7 mouse cellular contexts compared by ENCODE assay signal in the genomic region with DNA sequence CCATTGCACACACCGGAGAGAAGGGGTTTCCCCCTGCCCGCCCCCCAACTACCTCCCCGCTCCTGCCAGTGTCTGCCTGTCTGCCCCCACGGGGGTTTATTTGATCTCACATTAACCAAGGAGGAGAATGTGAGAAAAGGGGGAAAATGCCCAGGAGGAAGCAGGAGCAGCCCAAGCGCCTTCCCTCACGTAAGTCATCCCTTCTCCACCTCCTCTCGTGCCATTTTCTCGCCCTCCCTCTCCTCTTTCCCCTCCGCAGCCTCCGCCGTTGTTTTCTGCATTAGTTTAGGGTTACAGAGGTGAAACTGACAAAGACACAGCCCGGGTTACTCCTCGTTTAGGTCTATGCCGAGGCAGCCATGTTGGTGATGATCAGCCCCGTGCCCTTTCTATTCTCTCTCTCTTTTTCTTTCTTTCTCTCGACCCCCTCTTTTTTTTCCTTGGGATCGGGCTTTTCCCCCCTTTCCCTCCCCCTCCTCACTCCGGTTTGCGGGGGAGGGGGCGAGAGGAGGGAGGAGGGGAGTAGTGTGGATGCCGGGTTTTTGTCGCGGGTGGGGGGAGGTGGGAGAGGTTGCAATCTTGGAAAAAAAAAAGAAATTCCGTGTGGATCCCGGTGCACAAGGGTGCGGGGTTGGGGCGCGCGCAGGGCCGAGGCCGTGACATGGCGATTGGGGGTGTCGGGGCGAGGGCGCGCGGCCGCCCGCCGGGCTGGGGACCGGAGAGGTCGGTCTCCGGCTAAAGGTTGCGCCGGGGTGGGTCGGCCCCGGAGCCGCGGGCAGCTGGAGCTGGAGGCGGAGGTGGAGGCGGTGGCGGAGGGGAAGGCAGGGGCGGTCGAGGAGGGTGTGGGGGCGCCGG. TPM values are rescaled to one million over a fixed set of nuclear protein-coding genes. Genes with fewer than 3 reads are reported as not detected.
DNase-seq lines count a peak whose midpoint lies in the region; ATAC-seq lines count a peak whose summit lies in the region.

No protein-coding gene starts in this region.

- no peaks in the 10 kb centered on the region for H3K36me3 ChIP-seq in intestine, embryonic 15.5 days
- no peaks in the 10 kb centered on the region for H3K36me3 ChIP-seq in midbrain, embryonic 15.5 days (replicated peaks)

- no peaks in the 10 kb centered on the region for H3K9me3 ChIP-seq in intestine, embryonic 15.5 days
- H3K9me3 ChIP-seq in midbrain, embryonic 15.5 days = no peaks in the 10 kb centered on the region

- WGBS in intestine, embryonic 15.5 days = under 1% methylated on average over 44 of the region's 56 CpGs
- under 1% methylated on average over 40 of the region's 56 CpGs for WGBS in midbrain, embryonic 15.5 days

- peak overlapping the region; percentile 77 for H3K4me2 ChIP-seq in intestine, embryonic 15.5 days (replicated peaks)
- peak overlapping the region; percentile 82 for H3K4me2 ChIP-seq in midbrain, embryonic 15.5 days

- peaks cover 19% of the 10 kb centered on the region; the same call in 1 of the 2 replicates for H3K4me1 ChIP-seq in intestine, embryonic 15.5 days (replicated peaks)
- peaks cover 31% of the 10 kb centered on the region for H3K4me1 ChIP-seq in midbrain, embryonic 15.5 days

- intact Hi-C loops in gastrocnemius, postnatal 36 days (cut with DNase I) = no loop called here
- intact Hi-C loops in left cerebral cortex, postnatal 36 days (cut with DNase I) = loop anchor here (2.0 to 5.0 kb wide), 3 partner anchors 86 to 264 kb away; a partner anchor contains a TSS

- peak overlapping the region; percentile 99 for H3K9ac ChIP-seq in intestine, embryonic 15.5 days
- peak overlapping the region; percentile 84 for H3K9ac ChIP-seq in midbrain, embryonic 15.5 days

- peak overlapping the region; percentile 100 for H3K27ac ChIP-seq in intestine, embryonic 15.5 days
- H3K27ac ChIP-seq in midbrain, embryonic 15.5 days = peak overlapping the region; percentile 96

- peak; percentile 41 for ATAC-seq in intestine, embryonic 15.5 days
- peak; percentile 50 for ATAC-seq in midbrain, embryonic 15.5 days (replicated peaks)

- DNase-seq in adrenal gland, adult (ENCODE audit: inconsistent age in 2 of 2, low spot score in 1 of 2) = peak; percentile 51 to 91
- DNase-seq in cerebellum, postnatal 25 days = peak; percentile 70 to 74
- DNase-seq in gastrocnemius, postnatal 36 days = peak; percentile 22 to 33
- peak; percentile 45 to 51 for DNase-seq in left cerebral cortex, postnatal 36 days (ENCODE audit: low spot score in 2 of 2)
- DNase-seq in spleen, postnatal 4 days (ENCODE audit: low spot score in 2 of 2) = peak; percentile 27 to 67

- H3K27me3 ChIP-seq in intestine, embryonic 15.5 days (replicated peaks) = no peaks in the 10 kb centered on the region
- H3K27me3 ChIP-seq in midbrain, embryonic 15.5 days (replicated peaks) = no peaks in the 10 kb centered on the region

- H3K4me3 ChIP-seq in intestine, embryonic 15.5 days (replicated peaks) = peak overlapping the region; percentile 88
- peak overlapping the region; percentile 71 for H3K4me3 ChIP-seq in midbrain, embryonic 15.5 days

RNA-seq across cellular contexts. Expression of a gene that starts 0.5 kb away (rescaled TPM):
- total RNA-seq in gastrocnemius, postnatal 36 days (2021) = 1 to 10 TPM; 1.8 to 6.5 TPM
- polyA plus RNA-seq in intestine, embryonic 15.5 days (2015; fragmentation: Nextera tagmentation; extraction: Ambion mirVana) = 6.5 and 7.4 TPM in 2 replicates
- total RNA-seq in left cerebral cortex, postnatal 36 days (2021) = 10 to 100 TPM; 42.6 to 45.1 TPM
- 13.6 and 13.9 TPM in 2 replicates for polyA plus RNA-seq in midbrain, embryonic 15.5 days (2015; fragmentation: Nextera tagmentation; extraction: Ambion mirVana)

Comparison
In these comparisons a context has a peak if more than half of its experiments do, and no peak if none do; other contexts are left out.
1. Peak in every context shown above with its lines: DNase-seq, ATAC-seq, H3K4me3 ChIP-seq and H3K27ac ChIP-seq.
2. RNA of a gene that starts 0.5 kb away (total RNA-seq): 42.6 to 45.1 TPM in left cerebral cortex, postnatal 36 days; 1.8 to 6.5 TPM in gastrocnemius, postnatal 36 days; every median in the first group is over 4 times any median in the second.